Mouse (Mus musculus) G1E (cell line): Measurements from ENCODE around the gene Pxmp4.
A peak's percentile ranks its signal among the peaks of the same experiment; 100 is the strongest.

Source experiments
- CTCF ChIP-seq: IDR thresholded peaks from 2 replicates; pipeline ENCODE4 v1.5.1; 2012; ENCODE audit warnings: low read depth, low read length, inconsistent platforms, mixed read lengths
- GATA1 ChIP-seq: IDR thresholded peaks from 2 replicates; pipeline ENCODE4 v1.6.1; 2012; ENCODE audit warnings: borderline replicate concordance, low read length, inconsistent platforms, mixed read lengths
- TAL1 ChIP-seq: conservative IDR thresholded peaks from 2 replicates; pipeline ENCODE4 v1.6.1; 2012; ENCODE audit warnings: low read depth, low read length, inconsistent platforms, mixed read lengths

- TF ChIP-seq CTCF (peak; percentile 58), TAL1 (no peak), GATA1 (no peak)
Observed at GRCm38 (mm10) chr2:154593025-154593424, 10.5 kb downstream of the Pxmp4 start.
